Mouse (Mus musculus) forebrain, postnatal 0 days (tissue): Measurements from ENCODE around the gene Furin. TPM values are rescaled to one million over a fixed set of nuclear protein-coding genes. Genes with fewer than 3 reads are reported as not detected.

ENCODE experiments used
- ATAC-seq: fragments of 200-750 bp; cut with Nextera tagmentation; 2 replicates; pipeline ENCODE4 v1.8.0; 2017; ENCODE audit warnings: mild to moderate bottlenecking, moderate library complexity
- DNase-seq: peaks from one replicate; pipeline ENCODE4 v3.0.0-alpha.2; 2015
- H3K27ac ChIP-seq: fragments of 300-500 bp; sonication (generic); 2 replicates; pipeline ENCODE4 v1.5.1; 2014; ENCODE audit warnings: low read depth, mild to moderate bottlenecking, antibody characterized with exemption, low read length, moderate library complexity, mixed read lengths
- H3K27me3 ChIP-seq: fragments of 300-500 bp; sonication (generic); 2 replicates; pipeline ENCODE4 v1.6.1; 2014; ENCODE audit warnings: mild to moderate bottlenecking, low read length, mixed read lengths; ENCODE audit not compliant: insufficient read depth
- H3K36me3 ChIP-seq: fragments of 300-500 bp; sonication (generic); 2 replicates; pipeline ENCODE4 v1.6.1; 2014; ENCODE audit warnings: mild to moderate bottlenecking, moderate library complexity; ENCODE audit not compliant: insufficient read depth
- H3K4me1 ChIP-seq: fragments of 300-500 bp; sonication (generic); 2 replicates; pipeline ENCODE4 v1.6.1; 2014; ENCODE audit warnings: antibody characterized with exemption; ENCODE audit not compliant: insufficient read depth
- H3K4me2 ChIP-seq: fragments of 300-500 bp; sonication (generic); 2 replicates; pipeline ENCODE4 v1.6.1; 2014; ENCODE audit warnings: low read depth, mild to moderate bottlenecking, moderate library complexity
- H3K4me3 ChIP-seq: fragments of 300-500 bp; sonication (generic); 2 replicates; pipeline ENCODE4 v1.5.1; 2014; ENCODE audit warnings: low read depth, low read length, mixed read lengths
- H3K9ac ChIP-seq: fragments of 300-500 bp; sonication (generic); 2 replicates; pipeline ENCODE4 v1.6.1; 2014; ENCODE audit warnings: mild to moderate bottlenecking
- H3K9me3 ChIP-seq: fragments of 300-500 bp; sonication (generic); 2 replicates; pipeline ENCODE4 v1.6.1; 2016; ENCODE audit warnings: low read length
- CTCF ChIP-seq: sonication (generic); IDR thresholded peaks from 2 replicates; pipeline ENCODE4 v1.5.1; 2016; ENCODE audit warnings: antibody characterized with exemption, control low read depth, low read depth
- WGBS: fragments of 180-500 bp; shearing (Covaris S2); extraction: QIAGEN DNeasy Blood & Tissue Kit; methylation state at CpG from one replicate; pipeline ENCODE4 v1.1.7; 2014; 5-methylcytosine and 5-hydroxymethylcytosine counted together
- polyA plus RNA-seq: library from polyadenylated mRNA; unstranded; fragments of >200 nt; fragmentation: Nextera tagmentation; extraction: Ambion mirVana; gene quantifications from 2 replicates; pipeline ENCODE4 v1.2.1, GENCODE M21; 2015
- total RNA-seq: library from RNA; depleted of rRNA; stranded (reverse); fragments of >200 nt; gene quantifications from 2 replicates; pipeline ENCODE4 v1.2.3, GENCODE M21; 2014

Furin gene
- total and polyA plus RNA-seq, 2 experiments from 2014 or later: 7.7 to 21.8 TPM

- no peaks in the 10 kb centered on the region for H3K36me3 ChIP-seq
- H3K4me2 ChIP-seq: no peak overlapping the region
- H3K9me3 ChIP-seq: no peaks in the 10 kb centered on the region
- no peak for TF ChIP-seq CTCF
- no peak overlapping the region for H3K4me3 ChIP-seq
- H3K27ac ChIP-seq: no peak overlapping the region
- WGBS: 64% methylated on average over 3 of the region's 3 CpGs
- ATAC-seq (no peak), DNase-seq (no peak)
- H3K9ac ChIP-seq: no peak overlapping the region
- H3K4me1 ChIP-seq: 0 out of 2 replicates have a peak, but pooled peaks cover 4% of the 10 kb centered on the region
- no peaks in the 10 kb centered on the region for H3K27me3 ChIP-seq
These were observed 14.0 kb upstream of the Furin start for GRCm38 (mm10) chr7:80419278-80419677.

- DNase-seq: no peak
- no peak overlapping the region for H3K27ac ChIP-seq
- H3K4me1 ChIP-seq: 0 out of 2 replicates have a peak, but pooled peaks cover 2% of the 10 kb centered on the region
- no peak overlapping the region for H3K4me2 ChIP-seq
- no peak for ATAC-seq
- TF ChIP-seq CTCF: no peak
- H3K9me3 ChIP-seq: no peaks in the 10 kb centered on the region
- no peaks in the 10 kb centered on the region for H3K27me3 ChIP-seq
- no peak overlapping the region for H3K4me3 ChIP-seq
- WGBS: 76% methylated on average over 3 of the region's 3 CpGs
- H3K9ac ChIP-seq: no peak overlapping the region
- no peaks in the 10 kb centered on the region for H3K36me3 ChIP-seq
These were observed 12.8 kb upstream of the Furin start for GRCm38 (mm10) chr7:80418036-80418435.

- H3K9ac ChIP-seq: no peak overlapping the region
- H3K9me3 ChIP-seq: no peaks in the 10 kb centered on the region
- no peaks in the 10 kb centered on the region for H3K36me3 ChIP-seq
- no peak overlapping the region for H3K4me3 ChIP-seq
- ATAC-seq (no peak), DNase-seq (no peak)
- TF ChIP-seq CTCF: no peak
- no peak overlapping the region for H3K4me2 ChIP-seq
- no peak overlapping the region for H3K27ac ChIP-seq
- no peaks in the 10 kb centered on the region for H3K4me1 ChIP-seq
- no peaks in the 10 kb centered on the region for H3K27me3 ChIP-seq
These were observed 12.4 kb upstream of the Furin start for GRCm38 (mm10) chr7:80417601-80418000.

- H3K27ac ChIP-seq: no peak overlapping the region
- ATAC-seq (no peak), DNase-seq (no peak)
- no peaks in the 10 kb centered on the region for H3K4me1 ChIP-seq
- no peak overlapping the region for H3K4me3 ChIP-seq
- no peak overlapping the region for H3K4me2 ChIP-seq
- WGBS: 93% methylated on average over 7 of the region's 7 CpGs
- H3K9me3 ChIP-seq: no peaks in the 10 kb centered on the region
- no peak for TF ChIP-seq CTCF
- H3K36me3 ChIP-seq: no peaks in the 10 kb centered on the region
- H3K9ac ChIP-seq: no peak overlapping the region
- H3K27me3 ChIP-seq: no peaks in the 10 kb centered on the region
These were observed 11.7 kb upstream of the Furin start for GRCm38 (mm10) chr7:80416969-80417368.

DNA sequence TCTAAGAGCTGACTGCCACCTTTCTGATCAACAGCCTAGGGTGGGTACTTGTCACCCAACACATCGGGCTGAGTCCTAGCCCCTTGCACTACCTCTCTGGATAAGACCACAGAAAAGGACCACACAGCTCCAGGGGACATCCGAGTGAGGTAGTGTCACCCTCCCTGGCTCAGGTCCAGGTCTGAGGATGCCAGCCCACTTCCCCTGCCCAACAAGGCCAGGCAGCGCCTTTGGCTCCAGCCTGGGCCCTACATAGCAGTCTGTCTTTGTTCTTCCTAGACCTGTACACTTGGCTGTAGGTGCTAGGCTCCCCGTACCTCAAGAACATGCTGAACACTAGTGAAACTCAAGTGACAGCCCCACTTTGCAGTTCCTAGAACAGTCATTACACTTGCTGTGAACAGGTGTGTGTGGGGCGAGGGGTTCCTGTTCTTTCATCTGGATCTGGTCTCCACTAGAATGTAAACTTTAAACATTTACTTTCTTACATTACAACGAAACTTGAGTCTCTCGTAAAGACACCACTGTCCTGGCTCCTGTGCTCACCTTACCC is 9.1 kb upstream of the Furin start:
- H3K4me3 ChIP-seq: no peak overlapping the region
- no peak overlapping the region for H3K4me2 ChIP-seq
- no peaks in the 10 kb centered on the region for H3K4me1 ChIP-seq
- no peak overlapping the region for H3K9ac ChIP-seq
- TF ChIP-seq CTCF: no peak
- DNase-seq (no peak), ATAC-seq (no peak)
- WGBS: 82% methylated on average over 7 of the region's 7 CpGs
- no peak overlapping the region for H3K27ac ChIP-seq
- H3K36me3 ChIP-seq: no peaks in the 10 kb centered on the region
- H3K9me3 ChIP-seq: no peaks in the 10 kb centered on the region
- H3K27me3 ChIP-seq: no peaks in the 10 kb centered on the region

DNA sequence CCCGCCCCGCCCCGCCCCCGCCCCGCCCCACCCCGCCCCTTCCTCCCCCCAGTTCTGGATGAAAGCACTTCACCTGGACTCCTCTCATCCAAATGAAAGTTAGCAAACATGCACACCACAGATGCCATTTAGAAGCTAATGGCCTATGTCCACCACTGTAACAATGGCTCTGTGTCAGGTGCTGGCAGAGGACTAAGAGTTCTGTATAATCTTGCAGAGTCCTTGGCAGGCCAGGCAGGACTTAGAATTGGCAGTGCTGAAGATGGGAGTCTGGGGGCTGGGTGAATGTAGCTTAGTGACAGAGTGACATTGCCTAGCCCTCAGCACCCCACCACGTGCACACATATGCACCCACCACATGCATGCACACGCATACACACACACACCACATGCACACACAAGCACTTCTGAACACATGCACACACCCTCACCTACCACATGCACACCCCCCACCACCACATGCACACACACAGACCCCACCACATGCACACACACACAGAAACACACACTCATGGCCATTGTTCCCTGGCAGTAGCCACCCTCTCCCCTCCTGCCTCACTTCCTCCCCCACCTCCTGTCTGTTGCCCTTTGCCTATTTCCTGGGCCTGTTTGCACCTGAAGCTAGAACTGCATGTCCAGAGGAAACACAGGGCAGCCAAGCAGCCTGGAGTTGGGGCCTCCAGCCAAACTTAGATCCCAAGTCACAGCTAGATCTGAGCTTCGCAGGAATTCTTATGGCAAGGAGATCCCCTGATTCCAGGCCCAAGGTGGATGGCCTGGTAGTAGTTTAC is 8.5 kb upstream of the Furin start:
- no peaks in the 10 kb centered on the region for H3K9me3 ChIP-seq
- DNase-seq (no peak), ATAC-seq (no peak; the same call in 1 of the 2 replicates)
- H3K4me1 ChIP-seq: no peaks in the 10 kb centered on the region
- no peak overlapping the region for H3K9ac ChIP-seq
- no peak overlapping the region for H3K4me2 ChIP-seq
- no peak for TF ChIP-seq CTCF
- no peak overlapping the region for H3K27ac ChIP-seq
- H3K27me3 ChIP-seq: no peaks in the 10 kb centered on the region
- H3K4me3 ChIP-seq: no peak overlapping the region
- WGBS: 79% methylated on average over 9 of the region's 9 CpGs
- H3K36me3 ChIP-seq: no peaks in the 10 kb centered on the region

- Histone ChIP-seq H3K9me3 (no peaks in the 10 kb centered on the region), H3K4me1 (no peaks in the 10 kb centered on the region), H3K27me3 (no peaks in the 10 kb centered on the region), H3K27ac (no peak overlapping the region), H3K4me3 (no peak overlapping the region), H3K36me3 (no peaks in the 10 kb centered on the region), H3K4me2 (no peak overlapping the region), H3K9ac (no peak overlapping the region)
- ATAC-seq: no peak; the same call in 1 of the 2 replicates
- WGBS: 54% methylated on average over 5 of the region's 5 CpGs
- DNase-seq: no peak
- TF ChIP-seq CTCF: no peak
These were observed 7.5 kb upstream of the Furin start for GRCm38 (mm10) chr7:80412781-80413180.
